Mouse (Mus musculus) Patski (cell line): ENCODE measurements around the gene Colec11. TPM values are rescaled to one million over a fixed set of nuclear protein-coding genes. Genes with fewer than 3 reads are reported as not detected.
A peak's percentile ranks its signal among the peaks of the same experiment; 100 is the strongest.

ENCODE experiments used
- ATAC-seq: fragments of 100-300 bp; one replicate; pipeline ENCODE4 v1.8.0; 2021
- CTCF ChIA-PET: fragments of 350-600 bp; sonication (Branson Sonifier 250); formaldehyde crosslinking; loops from one replicate; lab custom pipeline; 2022; ENCODE audit warnings: inconsistent platforms; lab: Charles Lee
- POLR2A ChIA-PET: fragments of 350-600 bp; sonication (Branson Sonifier 250); formaldehyde crosslinking; loops from one replicate; lab custom pipeline; 2022; ENCODE audit warnings: antibody characterized with exemption, inconsistent platforms; lab: Charles Lee
- DNase-seq: peaks from one replicate; pipeline ENCODE4 v3.0.0-alpha.2; 2011; ENCODE audit warnings: low read depth, low spot score
- H3K27me3 ChIP-seq: fragments of 371-371 bp; one replicate; pipeline ENCODE4 v1.5.1; 2021
- CTCF ChIP-seq: fragments of 100-300 bp; IDR thresholded peaks from one replicate; pipeline ENCODE4 v1.5.1; 2021
- in situ Hi-C: fragments of 300-500 bp; cut with MboI; formaldehyde crosslinking; loops from 3 replicates; pipeline ENCODE4 v1.11.1; 2018; ENCODE audit warnings: low pct_unique_long_range_greater_than_20kb, mixed read lengths
- polyA plus RNA-seq: library from polyadenylated mRNA; unstranded; gene quantifications from one replicate; pipeline ENCODE4 v1.2.3, GENCODE M21; 2021

The Colec11 gene
- polyA plus RNA-seq, result 0.06 TPM

- DNase-seq, result no peak
- POLR2A ChIA-PET, result no interaction called here
- TF ChIP-seq CTCF, result no peak
- CTCF ChIA-PET, result no interaction called here
- no peak for ATAC-seq
- H3K27me3 ChIP-seq, result no peaks in the 10 kb centered on the region
- in situ Hi-C loops, result no loop called here
Measured at GRCm38 (mm10) chr12:28623195-28623594, at the start of gene Colec11. TSS of gene Colec11 (minus strand) at chr12:28623377.

GRCm38 (mm10) chr12:28667287-28667686 lies 44.1 kb upstream of the Colec11 start:
- no peaks in the 10 kb centered on the region for H3K27me3 ChIP-seq
- in situ Hi-C loops, result no loop called here
- ATAC-seq (no peak), DNase-seq (no peak)
- no peak for TF ChIP-seq CTCF
- ChIA-PET CTCF (no interaction called here), POLR2A (no interaction called here)

- POLR2A ChIA-PET, result no interaction called here
- TF ChIP-seq CTCF, result no peak
- CTCF ChIA-PET, result interaction anchor here (1.5 to 1.7 kb wide), 2 partner anchors 8 to 13 kb away, joined by 4 to 6 read pairs; partner anchors contain the start of gene Adi1
- no peak for ATAC-seq
- H3K27me3 ChIP-seq, result no peaks in the 10 kb centered on the region
- no peak for DNase-seq
- in situ Hi-C loops, result no loop called here
Measured at GRCm38 (mm10) chr12:28666734-28667133, 43.6 kb upstream of the Colec11 start.

- H3K27me3 ChIP-seq, result no peaks in the 10 kb centered on the region
- POLR2A ChIA-PET, result interaction anchor here (0.6 kb wide), 1 partner anchor 20 kb away, joined by 3 read pairs; no protein-coding TSS in a partner anchor
- CTCF ChIA-PET, result no interaction called here
- DNase-seq, result no peak
- in situ Hi-C loops, result no loop called here
- ATAC-seq, result no peak
- no peak for TF ChIP-seq CTCF
Measured at GRCm38 (mm10) chr12:28662628-28663027, 39.5 kb upstream of the Colec11 start.

GRCm38 (mm10) chr12:28649141-28650110 lies 26.2 kb upstream of the Colec11 start, which contains the start of gene Rnaseh1:
TSS of gene Rnaseh1 (plus strand) at chr12:28649602.
- CTCF ChIA-PET, result interaction anchor here (0.8 to 1.2 kb wide), 2 partner anchors 11 to 24 kb away, joined by 3 read pairs; no protein-coding TSS in a partner anchor
- POLR2A ChIA-PET, result no interaction called here

GRCm38 (mm10) chr12:28638778-28639177 lies 15.6 kb upstream of the Colec11 start:
- TF ChIP-seq CTCF, result no peak
- CTCF ChIA-PET, result no interaction called here
- ATAC-seq (no peak), DNase-seq (no peak)
- in situ Hi-C loops, result no loop called here
- H3K27me3 ChIP-seq, result no peaks in the 10 kb centered on the region
- POLR2A ChIA-PET, result no interaction called here

More at GRCm38 (mm10) chr12:28649141-28650110, 26.2 kb upstream of the Colec11 start, which contains the start of gene Rnaseh1:
- no peaks in the 10 kb centered on the region for H3K27me3 ChIP-seq
- ATAC-seq (peak; percentile 94), DNase-seq (peak; percentile 28)
- in situ Hi-C loops, result no loop called here
- no peak for TF ChIP-seq CTCF

- ChIA-PET POLR2A (interaction anchor here (1.0 kb wide), 1 partner anchor 38 kb away, joined by 4 read pairs; the partner anchor contains the start of gene Adi1), CTCF (no interaction called here)
- no peak for ATAC-seq
- no peaks in the 10 kb centered on the region for H3K27me3 ChIP-seq
- no peak for DNase-seq
- in situ Hi-C loops, result no loop called here
- no peak for TF ChIP-seq CTCF
Measured at GRCm38 (mm10) chr12:28636543-28636942, 13.4 kb upstream of the Colec11 start.

GRCm38 (mm10) chr12:28635535-28636476 lies 12.6 kb upstream of the Colec11 start, which contains the start of gene Rps7:
TSS of gene Rps7 (minus strand) at chr12:28635953.
- peak; percentile 77 for DNase-seq
- CTCF ChIA-PET, result no interaction called here
- ATAC-seq, result peak; percentile 88

GRCm38 (mm10) chr12:28635058-28635534 lies 11.9 kb upstream of the Colec11 start:
- H3K27me3 ChIP-seq, result no peaks in the 10 kb centered on the region
- ChIA-PET POLR2A (no interaction called here), CTCF (no interaction called here)
- in situ Hi-C loops, result no loop called here
- peak; percentile 58 for ATAC-seq
- no peak for DNase-seq
- no peak for TF ChIP-seq CTCF

More at GRCm38 (mm10) chr12:28635535-28636476, 12.6 kb upstream of the Colec11 start, which contains the start of gene Rps7:
- no peak for TF ChIP-seq CTCF
- no peaks in the 10 kb centered on the region for H3K27me3 ChIP-seq
- in situ Hi-C loops, result no loop called here
- POLR2A ChIA-PET, result interaction anchor here (1.0 kb wide), 1 partner anchor 39 kb away, joined by 4 read pairs; the partner anchor contains the start of gene Adi1
